Mouse (Mus musculus): ENCODE data around the gene Prom1. TPM values are rescaled to one million over a fixed set of nuclear protein-coding genes. Genes with fewer than 3 reads are reported as not detected.

The Prom1 gene
- polyA plus RNA-seq, 2 experiments from 2014 or later: 1.3 TPM; not detected in 1

DNA sequence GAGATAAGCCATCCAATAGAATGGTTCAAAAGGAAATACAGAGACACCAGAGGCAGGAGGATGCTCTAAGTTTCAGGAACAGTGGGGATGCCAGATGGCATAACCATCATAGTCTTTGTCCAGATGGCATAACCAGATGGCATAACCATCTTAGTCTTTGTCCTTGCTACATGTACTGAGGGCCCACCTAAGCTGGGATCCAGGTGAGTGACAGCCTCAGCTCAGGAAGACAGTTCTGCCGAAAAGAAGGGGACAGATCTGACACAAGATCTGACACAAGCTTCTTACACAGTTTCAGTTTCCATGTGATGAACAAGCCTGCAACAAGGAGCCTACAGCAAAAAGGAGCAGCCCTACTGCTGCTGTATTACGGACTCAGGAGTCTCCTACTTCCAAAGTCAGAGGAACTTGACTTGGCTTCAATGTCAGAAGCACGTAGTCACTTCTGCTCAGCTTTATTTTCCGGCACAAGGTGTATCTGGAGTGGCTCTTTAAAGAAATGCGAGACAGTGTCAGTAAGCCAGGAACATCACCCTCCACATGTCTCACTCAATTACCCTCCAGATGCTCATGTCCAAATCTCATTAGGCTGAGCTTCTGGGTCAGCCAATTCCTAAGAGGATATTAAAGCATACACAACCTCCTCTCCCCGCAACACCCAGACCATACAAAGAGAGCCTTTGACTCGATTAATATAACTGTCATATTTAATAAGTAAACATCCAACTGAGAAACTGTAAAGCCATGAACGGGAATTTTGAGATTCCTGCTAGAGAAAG, 21.4 kb downstream of the Prom1 start:
- ATAC-seq: no peak

DNA sequence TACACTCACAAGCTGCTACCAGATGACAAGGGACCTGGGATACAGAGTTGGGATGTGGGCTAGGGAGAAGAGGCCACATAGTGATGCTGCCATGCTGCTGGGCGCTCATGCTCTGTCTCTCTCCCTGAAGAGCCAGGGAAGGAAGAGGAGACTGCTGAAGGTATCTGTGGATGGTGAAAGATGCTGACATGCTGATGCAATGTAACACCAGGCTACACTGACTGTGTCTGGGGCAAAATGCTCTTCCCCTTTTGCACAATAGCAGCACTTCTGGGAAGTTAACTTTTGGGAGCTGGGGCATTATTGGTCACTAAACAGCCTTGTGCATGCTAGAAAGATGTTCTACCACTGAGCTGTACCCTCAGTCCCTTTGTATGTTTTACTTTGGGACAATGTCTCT, 26.4 kb downstream of the Prom1 start:
- ATAC-seq: no peak

DNA sequence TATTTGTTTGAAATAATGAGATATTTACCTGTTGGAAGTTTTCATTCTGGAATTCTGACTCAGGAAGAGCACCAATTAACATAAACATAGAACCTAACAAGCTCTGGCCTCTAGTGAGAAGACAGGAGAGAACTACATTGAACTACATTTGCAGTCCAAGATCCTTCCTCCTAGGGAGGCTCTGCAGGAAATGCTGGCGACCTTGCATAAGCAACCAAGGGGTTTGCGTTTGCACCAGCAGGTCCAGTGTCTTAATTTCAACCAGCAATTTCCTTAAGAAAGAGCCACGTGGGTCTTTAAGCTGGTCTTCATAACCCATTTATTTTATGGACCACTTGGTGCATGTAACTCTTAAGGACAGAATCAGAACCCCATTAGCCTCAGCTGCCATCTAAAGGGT, 28.2 kb downstream of the Prom1 start:
- no peak for ATAC-seq

DNA sequence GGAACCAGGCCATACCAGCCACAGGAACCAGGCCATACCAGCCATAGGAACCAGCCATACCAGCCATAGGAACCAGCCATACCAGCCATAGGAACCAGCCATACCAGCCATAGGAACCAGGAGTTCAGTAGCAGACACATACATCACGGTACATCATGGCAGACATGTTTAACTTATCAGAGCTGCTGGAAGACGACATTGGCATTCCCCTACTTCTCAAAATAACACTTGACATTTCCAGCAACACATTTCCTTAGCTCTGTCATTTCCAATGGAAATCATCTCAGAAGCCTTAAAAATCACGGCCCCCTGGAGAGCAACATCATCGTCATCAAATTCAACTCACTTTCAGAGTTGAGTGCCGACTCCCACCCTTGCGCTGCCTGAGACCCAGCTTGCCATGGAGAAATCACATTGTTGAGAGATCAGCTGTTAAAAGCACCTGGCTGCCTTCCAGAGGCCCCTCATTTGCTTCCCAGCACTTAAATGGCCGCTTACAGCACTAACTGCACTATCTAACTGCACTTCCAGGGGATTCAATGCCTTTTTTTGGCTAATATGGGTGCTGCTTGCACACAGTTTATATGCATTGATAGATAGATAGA, 31.2 kb downstream of the Prom1 start:
- no peak for ATAC-seq

DNA sequence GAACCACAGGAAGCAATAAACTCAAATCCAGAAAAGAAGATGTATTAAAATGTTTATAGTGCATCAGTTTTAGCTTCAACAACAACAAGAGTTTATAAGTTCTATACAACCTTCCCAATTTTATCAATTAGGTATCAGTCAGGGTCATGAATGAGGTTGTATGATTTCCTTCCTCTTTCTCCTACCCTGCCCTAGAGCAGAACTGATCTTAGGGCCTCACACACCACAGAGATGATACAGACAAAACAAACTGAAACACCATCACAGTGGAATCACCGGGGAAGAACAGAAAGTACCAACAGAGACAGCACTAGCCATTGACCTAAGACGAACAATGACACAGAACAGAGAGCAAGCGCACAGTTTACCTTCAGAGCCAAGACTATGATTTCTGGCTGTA, 43.6 kb downstream of the Prom1 start:
- no peak for ATAC-seq

DNA sequence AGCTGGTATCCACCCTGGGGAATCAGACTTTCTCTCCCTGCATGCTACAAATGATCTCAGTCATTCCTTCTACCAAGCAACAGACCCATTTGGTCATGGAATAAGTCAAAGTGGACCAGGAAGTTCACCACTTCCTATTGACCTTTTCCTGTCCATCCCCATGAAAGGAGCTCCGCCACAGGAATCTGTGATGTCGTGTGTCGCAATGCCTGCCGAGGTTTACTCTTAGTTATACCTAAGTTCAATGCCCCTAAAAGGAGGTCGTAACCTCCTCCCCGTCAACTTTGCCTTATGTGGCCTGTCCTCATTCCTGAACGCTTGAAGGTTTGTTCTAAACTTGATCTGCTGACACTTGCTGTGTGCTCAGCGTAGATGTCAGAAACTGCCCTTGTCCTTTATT, 51.6 kb downstream of the Prom1 start:
- ATAC-seq: no peak

DNA sequence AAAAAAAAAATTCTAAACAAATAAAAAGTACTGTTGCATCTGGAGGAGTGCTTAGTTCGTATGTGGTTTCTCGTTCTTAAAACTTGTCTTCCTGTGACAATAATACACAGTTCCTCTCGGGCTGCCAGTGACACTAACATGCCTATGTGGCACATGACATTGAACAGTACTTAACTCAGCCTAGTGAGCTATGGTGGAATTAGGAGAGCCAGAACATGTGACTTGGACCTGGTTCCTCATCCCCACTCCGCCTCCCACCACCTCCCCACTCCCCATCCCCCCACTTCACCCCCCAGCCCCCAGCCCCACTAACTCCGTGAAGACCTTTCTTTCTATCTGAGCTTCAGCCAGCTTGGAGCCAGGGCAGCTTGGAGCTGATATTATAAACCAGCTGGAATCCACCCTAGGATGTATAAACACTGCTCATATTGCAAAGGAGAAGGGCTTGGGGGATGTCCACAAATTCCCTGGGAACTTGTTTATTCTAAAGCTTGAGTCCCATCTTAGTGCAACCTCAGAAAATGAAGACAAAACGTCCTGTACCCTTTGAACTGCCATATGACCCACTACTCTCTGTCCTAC, 52.3 kb downstream of the Prom1 start:
- no peak for ATAC-seq

DNA sequence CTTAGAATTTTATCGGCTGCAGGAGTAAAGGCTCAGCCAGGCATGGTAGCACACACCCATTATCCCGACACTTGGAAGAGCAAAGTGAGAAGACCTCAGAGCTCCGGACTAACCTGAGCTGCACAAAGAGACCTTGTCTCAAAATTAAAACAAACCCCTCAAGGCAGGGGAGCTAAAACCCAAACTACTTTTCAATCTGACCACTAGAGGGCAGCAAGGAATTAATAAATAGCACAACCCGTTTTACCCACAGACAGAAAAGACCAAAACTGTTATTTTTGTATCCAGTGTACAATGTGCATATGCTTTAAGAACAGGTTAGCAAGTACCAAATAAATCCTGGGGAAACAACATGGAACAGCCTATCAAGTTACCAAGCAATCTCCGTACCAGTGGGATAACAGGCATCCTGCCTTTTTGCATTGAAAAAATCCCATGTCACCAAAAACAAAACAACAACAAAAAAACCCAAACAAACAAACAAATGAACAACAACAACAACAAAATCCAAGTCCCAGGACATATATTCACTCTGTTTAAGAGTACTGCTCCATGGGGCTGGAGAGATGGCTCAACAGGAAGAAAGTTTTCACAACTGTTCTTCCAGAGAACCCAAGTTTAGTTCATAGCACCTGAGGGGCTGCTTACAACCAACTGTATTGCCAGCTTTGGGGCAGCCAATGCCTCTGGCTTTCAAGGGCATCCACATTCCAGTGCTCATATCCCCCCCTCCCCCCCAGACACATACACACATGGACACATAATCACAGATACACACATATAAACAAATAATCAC, 53.1 kb downstream of the Prom1 start:
- ATAC-seq: no peak

DNA sequence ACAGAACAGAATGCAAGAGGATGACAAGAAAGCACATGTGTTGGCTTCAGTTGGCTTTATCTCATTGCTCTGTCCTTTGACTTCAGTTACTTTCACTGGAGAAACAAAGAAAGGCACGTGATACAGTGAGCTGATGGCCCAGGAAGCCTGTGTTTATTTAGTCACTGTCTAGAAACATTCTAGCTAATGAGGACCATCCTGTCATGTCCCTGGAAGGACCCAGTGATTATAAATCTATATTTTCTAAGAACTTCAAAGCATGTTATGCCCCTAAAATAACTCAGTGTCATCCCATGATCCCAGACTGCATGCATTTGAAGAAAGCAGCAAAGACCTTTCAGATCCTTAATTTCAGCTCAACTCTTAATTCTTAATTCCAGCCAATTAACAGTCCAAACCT, 60.1 kb downstream of the Prom1 start:
- no peak for ATAC-seq

DNA sequence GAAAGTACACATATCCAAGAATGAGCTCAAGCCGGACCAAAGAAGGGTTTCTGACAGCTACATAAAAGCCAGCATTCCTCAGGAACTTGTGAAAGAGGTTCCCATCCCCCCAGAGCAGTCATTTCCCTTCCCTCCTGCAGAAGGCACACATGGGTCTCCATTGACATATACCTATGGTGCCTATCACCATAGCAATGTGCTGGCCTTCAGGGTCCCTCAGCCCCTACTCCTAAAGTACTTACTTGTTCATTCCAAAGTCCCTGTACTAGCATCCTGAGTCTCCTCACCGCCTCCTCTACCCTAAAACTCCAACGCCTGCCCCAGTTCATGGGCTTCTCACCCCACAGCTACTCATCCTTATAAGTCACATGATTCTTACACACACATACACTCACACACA, 60.8 kb downstream of the Prom1 start:
- no peak for ATAC-seq

DNA sequence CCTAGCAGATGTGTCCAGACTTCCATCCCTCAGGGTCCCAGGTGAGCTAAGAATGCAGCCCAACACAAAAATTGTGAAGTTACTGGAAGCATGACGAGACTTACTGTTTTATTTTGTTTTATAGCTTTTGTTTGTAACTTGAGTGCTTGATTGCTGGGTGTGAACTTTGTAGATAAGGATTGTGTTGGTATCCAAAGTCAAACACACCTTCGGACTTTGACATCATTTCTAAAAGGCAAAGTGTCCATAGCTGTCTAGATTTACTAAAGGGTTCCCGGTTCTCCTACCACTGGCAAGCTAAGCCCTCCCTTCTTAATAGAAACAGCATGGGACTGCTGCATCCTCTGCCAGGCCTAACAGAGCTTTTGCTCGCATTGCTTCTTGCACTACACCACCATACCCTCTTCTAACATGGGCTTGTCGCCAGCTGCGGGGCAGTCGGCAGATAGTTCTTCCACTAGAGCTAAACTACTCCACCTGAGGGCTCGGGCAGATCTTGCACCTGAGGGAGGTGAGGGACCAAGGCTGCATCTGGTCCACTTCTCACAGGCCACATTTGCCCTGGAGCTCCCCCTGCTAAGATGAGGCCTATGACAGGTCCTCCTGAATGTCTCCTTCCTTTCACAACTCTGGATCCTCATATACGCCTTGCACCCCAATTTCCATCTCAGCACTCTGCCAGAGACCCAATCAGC, 103.4 kb downstream of the Prom1 start:
- no peak for ATAC-seq

DNA sequence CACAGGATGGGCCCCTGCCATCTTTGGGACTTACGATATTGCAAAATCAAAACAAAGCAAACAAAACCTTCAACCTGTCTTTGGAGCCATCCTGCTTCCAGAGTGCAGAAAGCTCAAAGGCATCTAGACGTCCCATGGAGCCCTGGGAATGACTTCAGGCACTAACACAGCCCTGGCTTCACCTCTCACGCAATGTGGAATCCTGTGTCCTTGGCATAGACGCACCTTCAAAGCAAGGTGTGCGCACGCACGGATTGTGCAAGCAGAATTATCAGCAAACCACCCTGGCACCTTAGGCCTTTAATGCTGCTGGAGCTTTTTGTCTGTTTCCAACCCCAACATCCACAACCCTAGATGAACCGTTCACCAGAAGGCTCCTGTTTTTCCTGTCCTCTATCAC, 104.2 kb downstream of the Prom1 start:
- no peak for ATAC-seq

DNA sequence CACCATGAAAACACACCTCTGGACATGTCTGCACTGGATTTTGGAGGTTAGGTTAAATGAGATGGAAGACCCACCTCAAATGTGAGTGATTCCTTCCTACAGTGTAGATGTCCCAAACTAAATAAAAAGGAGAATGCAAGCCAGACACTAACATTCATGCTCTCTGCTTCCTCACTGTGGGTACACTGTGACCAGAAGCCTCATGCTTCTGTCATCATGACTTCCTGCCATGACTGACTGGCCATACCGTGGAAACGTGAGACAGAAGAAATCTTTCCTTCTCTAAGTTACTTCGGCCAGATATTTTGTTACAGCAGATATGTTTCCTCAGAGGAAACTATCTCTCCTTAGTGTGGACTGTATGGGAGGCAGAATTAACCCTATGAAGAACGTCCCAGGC, 105.7 kb downstream of the Prom1 start:
- no peak for ATAC-seq

DNA sequence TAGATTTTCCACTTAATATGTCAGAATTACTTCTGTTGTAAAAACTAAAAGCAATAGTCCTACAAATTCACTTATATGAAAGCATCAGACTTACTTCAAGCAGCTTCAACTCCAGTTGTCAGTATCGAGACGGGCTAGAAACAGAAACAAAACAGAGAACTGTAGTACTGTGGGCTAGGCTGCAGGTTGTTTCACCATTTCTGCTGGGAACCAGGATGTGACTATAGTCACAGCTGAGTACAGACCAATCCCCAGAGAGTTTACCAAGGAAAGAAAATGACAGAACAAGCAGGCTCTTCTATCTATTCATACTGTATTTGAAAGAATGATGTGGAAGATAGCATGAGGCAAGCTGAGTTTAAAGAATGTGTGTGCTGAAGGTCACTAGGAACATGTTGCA, 106.9 kb downstream of the Prom1 start:
- ATAC-seq: no peak

DNA sequence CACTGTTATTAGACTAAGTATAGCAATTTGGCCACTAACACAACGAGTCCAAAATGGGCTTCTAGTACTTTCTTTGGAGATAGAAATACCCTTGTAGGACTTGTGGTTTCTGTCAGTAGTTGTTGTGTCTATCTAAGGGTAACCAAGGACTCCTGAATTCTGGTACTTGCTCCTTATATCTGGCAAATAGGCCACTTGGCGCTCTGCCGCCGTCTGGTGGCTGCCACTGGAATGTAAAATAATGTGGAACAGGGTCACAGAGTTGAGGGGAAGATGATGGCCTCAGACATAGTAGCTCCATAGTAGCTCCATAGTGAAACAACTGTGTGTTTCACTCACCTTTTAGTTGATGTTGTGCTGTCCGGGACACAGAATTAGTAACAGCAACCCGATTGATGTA, 111.5 kb downstream of the Prom1 start:
- peak; percentile 49 for ATAC-seq

DNA sequence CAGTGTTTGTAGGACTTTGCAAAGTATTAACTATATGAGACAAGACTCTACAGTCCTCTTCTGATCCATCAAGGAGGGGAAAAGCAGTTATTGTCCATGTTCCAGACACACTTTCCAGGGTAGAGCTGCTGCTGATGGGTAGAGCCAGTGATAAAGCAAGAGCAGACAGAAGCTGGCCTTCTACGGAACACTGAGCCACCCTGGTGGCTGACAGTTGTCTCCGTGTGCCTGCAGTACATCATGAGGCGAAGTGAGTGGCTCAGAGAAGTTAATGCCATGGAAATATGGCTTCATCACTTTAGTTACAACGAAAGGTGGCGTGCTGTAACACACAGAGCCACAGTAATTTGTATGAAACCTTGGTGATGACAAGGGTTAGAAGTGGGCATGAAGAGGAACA, 112.8 kb downstream of the Prom1 start:
- no peak for ATAC-seq

DNA sequence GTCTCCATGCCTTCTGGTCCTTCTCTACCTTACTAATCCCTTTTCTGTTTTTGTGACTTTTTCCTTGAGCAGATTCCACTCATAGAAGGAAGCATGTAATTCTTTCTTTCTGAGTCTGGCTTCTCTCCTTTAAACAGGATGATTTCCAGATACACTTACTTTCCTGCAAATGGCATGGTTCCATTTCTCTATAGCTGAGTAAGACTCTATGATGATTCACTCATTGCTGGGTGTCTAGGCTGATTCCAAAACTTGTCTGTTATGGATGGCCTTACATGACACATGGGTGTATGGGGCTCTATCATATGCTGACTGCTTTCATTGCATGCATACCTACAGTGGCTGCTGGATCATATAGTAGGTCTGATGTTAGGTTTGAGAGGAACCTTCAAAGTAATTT, 115.6 kb downstream of the Prom1 start:
- ATAC-seq: no peak

DNA sequence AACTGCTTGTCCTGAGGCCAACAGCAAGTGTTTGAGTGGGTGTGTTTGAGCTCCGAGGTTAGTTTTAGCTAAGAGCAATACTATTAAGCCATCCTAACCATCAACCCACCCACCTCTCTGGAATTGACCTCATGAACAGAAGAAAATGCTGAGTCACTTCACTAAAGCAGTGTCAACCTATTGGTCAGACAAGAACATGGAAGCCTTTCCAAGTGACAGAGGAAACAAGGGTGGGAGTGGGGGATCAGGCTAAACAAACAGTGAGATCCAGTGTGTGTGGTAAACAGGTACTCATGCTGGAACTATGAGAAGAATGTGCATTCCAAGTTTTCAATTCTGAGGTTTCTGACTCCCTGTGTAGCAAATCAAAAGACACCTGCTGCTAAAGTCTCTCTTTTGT, 118.9 kb downstream of the Prom1 start:
- ATAC-seq: no peak

DNA sequence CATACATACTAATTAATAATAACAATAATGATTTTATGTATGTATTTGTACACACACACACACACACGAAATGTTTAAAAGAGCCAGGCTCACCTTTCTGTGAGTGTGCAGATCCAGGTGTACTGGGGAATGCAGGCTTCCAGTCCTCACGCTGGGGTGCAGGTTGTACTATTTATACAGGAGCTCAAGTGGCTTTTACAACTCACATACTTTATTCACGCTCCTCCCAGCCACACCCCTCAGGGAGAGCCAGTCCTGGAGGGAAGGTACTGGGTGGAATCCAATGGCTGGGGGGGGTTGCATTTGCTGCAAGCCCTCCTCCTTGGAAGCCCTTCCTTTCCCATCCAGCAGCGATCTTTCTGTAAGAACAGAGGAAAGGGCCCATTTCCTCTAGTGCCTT, 120.2 kb downstream of the Prom1 start, which contains the start of gene Fgfbp1:
Gene Fgfbp1 (minus strand): TSS at position 160 of the 400 bp plus-strand sequence.
- no peak for ATAC-seq

DNA sequence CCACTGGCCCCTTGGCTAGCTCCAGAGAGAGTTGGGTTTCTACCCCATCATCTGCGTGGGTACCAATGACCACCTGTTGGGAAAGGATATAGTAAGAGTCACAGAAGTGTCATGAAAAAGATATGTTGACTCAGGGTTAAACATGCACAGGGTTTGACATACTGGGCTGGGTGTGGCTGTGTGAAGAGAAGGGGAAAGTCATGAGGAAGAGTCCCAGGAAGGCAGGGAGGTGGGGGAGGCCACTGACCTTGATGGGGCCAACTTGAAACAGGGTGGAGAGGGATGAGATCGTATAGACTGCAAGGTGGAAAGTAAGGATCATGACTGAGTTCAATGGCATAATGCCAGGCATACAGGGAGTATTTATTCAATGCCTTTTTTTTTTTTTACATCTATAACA, 121.4 kb downstream of the Prom1 start:
- ATAC-seq: no peak

DNA sequence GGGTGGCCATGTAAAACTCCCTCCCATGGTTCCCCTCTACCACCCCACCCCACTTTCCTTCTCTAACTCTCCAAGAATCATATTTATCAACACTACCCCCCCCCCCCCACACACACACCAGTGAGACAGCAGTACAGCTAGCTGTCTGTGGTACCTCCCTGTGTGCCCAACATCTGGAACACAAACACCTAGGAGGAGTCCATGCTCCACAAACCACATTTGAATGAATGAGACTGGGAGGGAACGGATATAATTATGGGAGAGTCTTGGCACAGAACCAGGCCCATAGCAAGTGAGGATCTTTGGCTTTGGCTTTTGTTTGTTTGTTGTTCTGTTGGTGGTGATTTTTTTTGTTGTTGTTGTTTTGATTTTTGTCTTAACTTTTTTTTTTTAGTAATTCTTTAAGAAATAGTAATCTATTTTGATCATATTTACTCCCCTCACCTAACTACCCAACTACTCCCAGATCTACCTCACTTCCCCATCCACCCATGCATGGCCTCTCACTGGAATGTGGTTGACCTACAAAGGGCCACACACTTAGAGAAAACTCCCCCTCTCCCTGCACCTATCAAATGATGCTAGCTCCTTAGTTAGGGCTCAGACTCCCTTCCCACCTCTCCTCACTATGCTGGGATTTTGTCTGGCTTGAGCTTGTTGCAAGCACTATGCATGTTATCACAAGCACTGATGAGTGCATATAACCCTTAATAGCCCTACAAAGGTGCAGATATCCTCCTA, 124.8 kb downstream of the Prom1 start:
- no peak for ATAC-seq

DNA sequence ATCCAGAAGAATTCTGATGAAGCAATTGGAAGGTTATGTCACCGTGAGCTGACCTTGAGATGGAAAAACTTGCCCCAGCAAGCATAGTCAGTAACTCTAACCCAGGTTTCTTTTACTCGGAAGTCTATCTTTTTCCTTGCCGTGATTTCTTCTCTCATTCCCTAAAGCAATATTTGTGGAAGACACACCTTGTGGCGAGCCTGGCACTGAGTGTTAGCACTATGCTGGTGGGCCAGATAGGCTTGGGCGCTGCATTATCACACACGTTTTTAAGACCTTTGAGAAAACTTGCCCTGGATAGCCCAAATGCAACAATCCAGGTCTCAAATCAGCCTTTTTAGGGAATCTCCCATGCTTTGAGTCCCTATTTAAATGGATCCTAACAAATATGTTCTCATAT, 127.7 kb downstream of the Prom1 start:
- ATAC-seq: no peak

Measured in activated CD4-positive, CD25-positive, alpha-beta regulatory T cell, adult 4 months (primary cell).